Mouse (Mus musculus) adrenal gland, postnatal 14 days (tissue): ENCODE data around the gene Efcab10. TPM values are rescaled to one million over a fixed set of nuclear protein-coding genes. Genes with fewer than 3 reads are reported as not detected.

Experiments
- DNase-seq: peaks from one replicate; pipeline ENCODE4 v3.0.0; 2021; ENCODE audit warnings: mixed read lengths
- long read RNA-seq, 2 experiments: library from polyadenylated mRNA; stranded (forward); transcript quantifications; one replicate each; pipeline ENCODE4 v2.0.0; 2021
- total RNA-seq: library from RNA; stranded (reverse); gene quantifications from 2 replicates; pipeline ENCODE4 v1.2.3, GENCODE M21; 2021

The Efcab10 gene
- not detected in 2 replicates for total RNA-seq
- long read RNA-seq, experiment 1, result 0 reads
- long read RNA-seq, experiment 2, partial matches to known transcripts, result 0 of 1 reads
- long read RNA-seq, experiment 2, other reads (novel, unspliced or antisense), result 0 of 1 reads

GRCm38 (mm10) chr12:33394804-33395623 is at the start of gene Efcab10:
TSS of gene Efcab10 (plus strand) at chr12:33394854.
- DNase-seq, result peak; percentile 38

GRCm38 (mm10) chr12:33344970-33345772 is 49.5 kb upstream of the Efcab10 start:
- no peak for DNase-seq

GRCm38 (mm10) chr12:33345773-33346435 is 48.8 kb upstream of the Efcab10 start:
- no peak for DNase-seq

GRCm38 (mm10) chr12:33352671-33353070 is 42.0 kb upstream of the Efcab10 start:
- no peak for DNase-seq

GRCm38 (mm10) chr12:33358345-33358744 is 36.3 kb upstream of the Efcab10 start:
- DNase-seq, result no peak

- DNase-seq, result no peak
Measured at GRCm38 (mm10) chr12:33359209-33359608, 35.4 kb upstream of the Efcab10 start.

- peak; percentile 23 for DNase-seq
Measured at GRCm38 (mm10) chr12:33359878-33360482, 34.7 kb upstream of the Efcab10 start.

- DNase-seq, result peak; percentile 78
Measured at GRCm38 (mm10) chr12:33360729-33361128, 33.9 kb upstream of the Efcab10 start.

GRCm38 (mm10) chr12:33364511-33364910 is 30.1 kb upstream of the Efcab10 start:
- DNase-seq, result no peak

GRCm38 (mm10) chr12:33365133-33365532 is 29.5 kb upstream of the Efcab10 start:
- DNase-seq, result no peak

GRCm38 (mm10) chr12:33369555-33369954 is 25.1 kb upstream of the Efcab10 start:
- DNase-seq, result peak; percentile 42

GRCm38 (mm10) chr12:33379624-33380445 is 14.8 kb upstream of the Efcab10 start:
- peak; percentile 85 for DNase-seq

- DNase-seq, result peak; percentile 78
Measured at GRCm38 (mm10) chr12:33388842-33389241, 5.8 kb upstream of the Efcab10 start.

GRCm38 (mm10) chr12:33390844-33391560 is 3.7 kb upstream of the Efcab10 start:
- peak; percentile 30 for DNase-seq

- no peak for DNase-seq
Measured at GRCm38 (mm10) chr12:33403265-33403693, 8.6 kb downstream of the Efcab10 start.

- no peak for DNase-seq
Measured at GRCm38 (mm10) chr12:33404996-33405395, 10.3 kb downstream of the Efcab10 start.

GRCm38 (mm10) chr12:33405398-33406026 is 10.9 kb downstream of the Efcab10 start:
- DNase-seq, result no peak

GRCm38 (mm10) chr12:33411580-33412151 is 17.0 kb downstream of the Efcab10 start:
- no peak for DNase-seq

GRCm38 (mm10) chr12:33424329-33424728 is 29.7 kb downstream of the Efcab10 start:
- DNase-seq, result peak; percentile 49
